Comparison of ENCODE assay signal across 8 mouse cellular contexts in the genomic region with DNA sequence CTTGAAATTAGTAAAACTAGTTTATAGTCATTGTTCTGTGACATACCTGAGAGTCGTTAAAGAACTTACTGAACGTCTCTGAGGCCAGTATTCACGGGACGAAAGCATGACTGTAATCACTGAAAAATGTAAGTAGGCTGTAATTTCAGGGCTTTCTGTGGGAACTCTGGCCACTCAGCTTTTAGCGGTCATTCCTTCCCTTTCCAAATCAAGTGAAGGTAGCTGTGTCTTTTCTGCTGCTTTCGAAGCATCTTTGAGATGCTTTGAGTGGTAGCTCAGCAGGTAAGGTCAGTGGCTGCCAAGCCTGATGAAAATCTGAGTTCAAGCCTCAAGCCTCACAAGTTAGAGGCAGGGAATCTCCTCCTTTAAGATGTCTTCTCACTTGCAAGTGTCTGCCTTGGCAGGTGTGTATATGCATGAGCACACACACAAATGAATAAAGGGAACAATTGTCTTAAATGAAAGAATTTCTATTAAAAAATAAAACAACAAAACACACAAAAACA. TPM values are rescaled to one million over a fixed set of nuclear protein-coding genes. Genes with fewer than 3 reads are reported as not detected.
DNase-seq lines count a peak whose midpoint lies in the region; ATAC-seq and TF ChIP-seq lines count a peak whose summit lies in the region.

No protein-coding gene starts in this region.

- no peak for ATAC-seq in hindbrain, postnatal 0 days
- ATAC-seq in hindbrain, embryonic 16.5 days: no peak
- no peak for ATAC-seq in limb, embryonic 15.5 days (ENCODE audit: insufficient number of reproducible peaks, low FRiP score, low TSS enrichment, low read depth)
- ATAC-seq in forebrain, embryonic 16.5 days: no peak

- H3K36me3 ChIP-seq in hindbrain, postnatal 0 days (ENCODE audit: insufficient read depth, low read length): no peaks in the 10 kb centered on the region
- H3K36me3 ChIP-seq in hindbrain, embryonic 16.5 days (ENCODE audit: control insufficient read depth, insufficient read depth, low read length): no peaks in the 10 kb centered on the region
- H3K36me3 ChIP-seq in limb, embryonic 15.5 days: no peaks in the 10 kb centered on the region
- H3K36me3 ChIP-seq in forebrain, embryonic 16.5 days (ENCODE audit: control insufficient read depth, insufficient read depth): no peaks in the 10 kb centered on the region

- no peak overlapping the region for H3K27ac ChIP-seq in hindbrain, postnatal 0 days
- no peak overlapping the region for H3K27ac ChIP-seq in hindbrain, embryonic 16.5 days (ENCODE audit: low read depth, low read length)
- peak overlapping the region; percentile 73 for H3K27ac ChIP-seq in limb, embryonic 15.5 days
- H3K27ac ChIP-seq in forebrain, embryonic 16.5 days (ENCODE audit: low read length): no peak overlapping the region

- H3K4me2 ChIP-seq in hindbrain, postnatal 0 days (ENCODE audit: low read depth, low read length): peak overlapping the region; percentile 14; the same call in 1 of the 2 replicates
- no peak overlapping the region for H3K4me2 ChIP-seq in hindbrain, embryonic 16.5 days (ENCODE audit: low read length)
- peak overlapping the region; percentile 32; the same call in 1 of the 2 replicates for H3K4me2 ChIP-seq in limb, embryonic 15.5 days
- H3K4me2 ChIP-seq in forebrain, embryonic 16.5 days (ENCODE audit: low read length): no peak overlapping the region

- no peaks in the 10 kb centered on the region for H3K4me1 ChIP-seq in hindbrain, postnatal 0 days (ENCODE audit: insufficient read depth, low read length)
- no peaks in the 10 kb centered on the region for H3K4me1 ChIP-seq in hindbrain, embryonic 16.5 days (ENCODE audit: control insufficient read depth, insufficient read depth, low read depth, low read length)
- peaks cover 6% of the 10 kb centered on the region for H3K4me1 ChIP-seq in limb, embryonic 15.5 days
- no peaks in the 10 kb centered on the region for H3K4me1 ChIP-seq in forebrain, embryonic 16.5 days (replicated peaks; ENCODE audit: control insufficient read depth, insufficient read depth, low read length)

- no peaks in the 10 kb centered on the region for H3K9me3 ChIP-seq in hindbrain, postnatal 0 days (ENCODE audit: low read length)
- no peaks in the 10 kb centered on the region for H3K9me3 ChIP-seq in hindbrain, embryonic 16.5 days (ENCODE audit: control insufficient read depth, low read length)
- no peaks in the 10 kb centered on the region for H3K9me3 ChIP-seq in limb, embryonic 15.5 days
- H3K9me3 ChIP-seq in forebrain, embryonic 16.5 days (ENCODE audit: control insufficient read depth, low read length): no peaks in the 10 kb centered on the region

- H3K9ac ChIP-seq in hindbrain, postnatal 0 days (replicated peaks; ENCODE audit: low read length): no peak overlapping the region
- no peak overlapping the region for H3K9ac ChIP-seq in hindbrain, embryonic 16.5 days (ENCODE audit: low read depth, low read length)
- no peak overlapping the region for H3K9ac ChIP-seq in limb, embryonic 15.5 days
- H3K9ac ChIP-seq in forebrain, embryonic 16.5 days (replicated peaks; ENCODE audit: low read depth, low read length): no peak overlapping the region

- 73% methylated on average over 6 of the region's 6 CpGs for WGBS in hindbrain, postnatal 0 days
- WGBS in hindbrain, embryonic 16.5 days: 75% methylated on average over 6 of the region's 6 CpGs
- WGBS in limb, embryonic 15.5 days: 17% methylated on average over 6 of the region's 6 CpGs
- WGBS in forebrain, embryonic 16.5 days: 45% methylated on average over 6 of the region's 6 CpGs

- no peak for DNase-seq in hindbrain, postnatal 0 days (ENCODE audit: low spot score)
- peak; percentile 12 to 18 for DNase-seq in B cell, adult 2 months
- DNase-seq in heart, adult 9 months (ENCODE audit: low spot score in 2 of 2): peak; percentile 3 to 29
- no peak for DNase-seq in right cerebral cortex, postnatal 25 days
- DNase-seq in adrenal gland, adult 2 months: no peak

- no peaks in the 10 kb centered on the region for H3K27me3 ChIP-seq in hindbrain, postnatal 0 days (ENCODE audit: insufficient read depth, low read length)
- H3K27me3 ChIP-seq in hindbrain, embryonic 16.5 days (replicated peaks; ENCODE audit: control insufficient read depth, insufficient read depth, low read length): no peaks in the 10 kb centered on the region
- H3K27me3 ChIP-seq in limb, embryonic 15.5 days: no peaks in the 10 kb centered on the region
- no peaks in the 10 kb centered on the region for H3K27me3 ChIP-seq in forebrain, embryonic 16.5 days (replicated peaks; ENCODE audit: control insufficient read depth, insufficient read depth, low read length)

- no peak for TF ChIP-seq CTCF in hindbrain, postnatal 0 days (IDR thresholded peaks at IDR 0.05; ENCODE audit: low read depth)

- no peak overlapping the region for H3K4me3 ChIP-seq in hindbrain, postnatal 0 days (ENCODE audit: low read length)
- no peak overlapping the region for H3K4me3 ChIP-seq in hindbrain, embryonic 16.5 days (ENCODE audit: low read length)
- H3K4me3 ChIP-seq in limb, embryonic 15.5 days: peak overlapping the region; percentile 25
- H3K4me3 ChIP-seq in forebrain, embryonic 16.5 days (replicated peaks; ENCODE audit: low read length): no peak overlapping the region

RNA-seq across cellular contexts. Expression of a gene that starts 0.8 kb away (rescaled TPM):
- total RNA-seq in hindbrain, postnatal 0 days (2014; rRNA removed): 2.0 and 6.5 TPM in 2 replicates
- 0.50 and 0.58 TPM in 2 replicates for polyA plus RNA-seq in hindbrain, postnatal 0 days (2015; fragmentation: Nextera tagmentation; extraction: Ambion mirVana)
- polyA plus RNA-seq in hindbrain, embryonic 16.5 days (2015; fragmentation: Nextera tagmentation; extraction: Ambion mirVana): 0.66 and 0.95 TPM in 2 replicates
- 2.3 and 2.4 TPM in 2 replicates for polyA plus RNA-seq in limb, embryonic 15.5 days (2015; fragmentation: Nextera tagmentation; extraction: Ambion mirVana)
- total RNA-seq in adrenal gland, adult 2 months (2021): 1 to 10 TPM; 6.9 to 8.9 TPM
- polyA plus RNA-seq in adrenal gland, adult 2 months (2012; rRNA removed): 0.18 and 0.57 TPM in 2 replicates
- polyA plus RNA-seq in forebrain, embryonic 16.5 days (2015; fragmentation: Nextera tagmentation; extraction: Ambion mirVana): 0.61 and 0.72 TPM in 2 replicates

Comparison
In these comparisons a context has a peak if more than half of its experiments do, and no peak if none do; other contexts are left out.
1. H3K4me2 ChIP-seq: peak in hindbrain, postnatal 0 days (single experiment) and limb, embryonic 15.5 days (single experiment); none in hindbrain, embryonic 16.5 days (single experiment) and forebrain, embryonic 16.5 days (single experiment).
2. DNase-seq: peak in B cell, adult 2 months (2 of 2) and heart, adult 9 months (2 of 2); none in hindbrain, postnatal 0 days (single experiment), right cerebral cortex, postnatal 25 days (single experiment) and adrenal gland, adult 2 months (single experiment).